Mouse (Mus musculus) c-Kit-positive CD71-negative TER-119-negative erythroid progenitor cells, embryonic 14.5 days (primary cell): ENCODE measurements at regions not wholly inside any gene's neighbourhood (a gene's known extent, or its start where the extent isn't known, plus 50 kb on each side); places are given as distances from the start of the nearest gene placed in this dataset.

ENCODE experiments used
- DNase-seq: peaks from one replicate; pipeline ENCODE4 v3.0.0-alpha.2; 2013; ENCODE audit warnings: low read depth

DNA sequence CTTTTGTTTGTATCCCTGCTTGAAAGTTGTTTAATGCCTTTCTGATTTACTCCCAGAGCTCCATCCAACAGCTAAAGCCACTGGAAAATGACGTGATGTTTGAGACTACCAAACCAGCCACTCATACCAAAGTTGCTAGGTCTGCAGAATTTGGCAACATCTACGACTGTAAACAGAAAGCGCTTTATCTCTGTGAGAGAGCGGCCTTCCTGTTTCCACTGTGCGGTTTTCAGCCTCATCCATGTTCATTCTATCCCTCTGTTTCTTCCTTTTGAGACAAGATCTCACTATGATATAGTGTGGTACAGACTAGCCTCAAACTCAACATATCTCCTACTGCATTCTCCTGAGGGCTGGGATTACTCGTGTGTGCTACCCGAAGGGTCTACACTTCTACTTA is 100.0 kb downstream of the Tmem30b start:
- no peak for DNase-seq

DNA sequence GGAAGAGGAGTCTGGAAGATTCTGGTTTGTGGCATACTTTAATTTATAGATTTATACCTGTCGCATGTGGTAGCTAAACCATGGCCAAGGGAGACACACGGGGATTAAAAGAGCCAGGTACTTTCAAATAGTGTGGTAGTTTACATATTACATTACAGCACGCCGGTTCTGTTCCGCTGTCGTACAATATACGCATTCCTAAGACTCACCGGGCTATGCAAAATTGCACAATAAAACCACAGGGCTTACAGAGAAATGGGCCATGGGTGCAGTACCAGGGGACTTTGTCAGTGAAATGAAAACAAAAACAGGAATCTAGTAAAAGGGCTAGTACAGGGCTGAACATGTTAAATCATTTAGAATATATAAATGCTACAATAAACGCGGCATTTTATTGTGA is 100.6 kb downstream of the Tmem30b start:
- no peak for DNase-seq

- no peak for DNase-seq
These were observed 101.1 kb downstream of the Tmem30b start for GRCm38 (mm10) chr12:73445128-73445527.

GRCm38 (mm10) chr12:73441326-73441725 is 104.9 kb downstream of the Tmem30b start:
- DNase-seq, result no peak

DNA sequence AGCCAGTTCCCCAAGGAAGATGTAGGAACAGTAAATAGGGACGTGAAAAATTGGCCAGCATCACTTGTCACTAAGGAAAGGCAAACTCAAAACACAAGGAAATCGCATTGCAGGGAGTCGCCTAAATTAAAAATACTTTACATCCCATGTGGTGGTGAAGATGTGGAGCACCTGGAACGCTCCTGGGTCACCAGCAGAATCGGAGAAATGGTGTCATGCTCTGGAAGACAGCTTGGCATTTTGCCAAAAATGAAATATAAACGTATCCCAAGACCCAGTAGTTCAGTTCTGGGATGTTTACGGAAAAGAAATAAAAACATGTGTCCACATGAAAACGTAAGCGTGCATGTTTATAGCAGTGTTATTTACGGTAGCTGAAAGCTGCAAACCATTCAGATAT is 111.5 kb downstream of the Tmem30b start:
- DNase-seq, result no peak

GRCm38 (mm10) chr12:73432546-73432945 is 113.6 kb downstream of the Tmem30b start:
- DNase-seq, result no peak

DNA sequence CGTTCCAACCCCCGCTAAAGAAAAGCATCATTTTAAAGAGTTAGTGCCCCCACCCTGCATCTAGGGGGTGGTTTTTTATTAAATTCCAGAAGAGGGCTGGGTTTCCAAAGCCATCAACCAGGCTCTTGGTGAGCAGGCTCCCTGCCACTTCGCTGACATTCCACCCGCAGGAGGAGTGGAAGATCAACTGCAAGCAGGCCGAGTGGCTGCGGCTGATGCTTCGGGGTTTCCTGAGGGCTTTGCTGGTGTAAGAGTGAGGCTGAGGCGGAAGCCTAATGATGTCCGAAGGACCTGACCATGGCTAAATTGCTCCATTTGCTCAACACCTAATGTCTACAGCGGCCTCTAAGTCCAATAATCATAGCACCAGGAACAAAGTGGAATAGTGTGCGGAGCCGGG is 118.0 kb downstream of the Tmem30b start:
- DNase-seq, result no peak

- no peak for DNase-seq
These were observed 121.4 kb downstream of the Tmem30b start for GRCm38 (mm10) chr12:73424814-73425213.

DNA sequence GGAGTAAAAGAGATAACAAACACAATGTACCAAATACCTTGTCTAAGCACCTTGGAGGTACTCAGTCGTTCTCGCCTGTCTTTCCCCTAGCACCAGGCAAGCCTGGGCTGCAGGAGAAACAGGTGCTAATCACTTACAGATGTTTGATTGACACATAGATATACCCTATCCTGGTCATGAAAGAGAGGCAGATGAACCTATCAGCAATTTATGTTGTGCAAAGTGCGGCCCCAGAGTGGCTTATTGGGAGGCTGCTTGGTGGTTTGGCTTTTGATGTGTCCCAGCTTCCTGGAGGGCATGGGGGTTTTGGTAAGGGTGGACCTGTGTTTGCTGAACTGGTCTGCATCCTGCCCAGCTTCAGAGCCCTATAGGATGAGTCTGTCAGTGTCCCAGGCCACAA is 129.1 kb downstream of the Tmem30b start:
- no peak for DNase-seq

- no peak for DNase-seq
These were observed 129.8 kb downstream of the Tmem30b start for GRCm38 (mm10) chr12:73416367-73416897.

DNA sequence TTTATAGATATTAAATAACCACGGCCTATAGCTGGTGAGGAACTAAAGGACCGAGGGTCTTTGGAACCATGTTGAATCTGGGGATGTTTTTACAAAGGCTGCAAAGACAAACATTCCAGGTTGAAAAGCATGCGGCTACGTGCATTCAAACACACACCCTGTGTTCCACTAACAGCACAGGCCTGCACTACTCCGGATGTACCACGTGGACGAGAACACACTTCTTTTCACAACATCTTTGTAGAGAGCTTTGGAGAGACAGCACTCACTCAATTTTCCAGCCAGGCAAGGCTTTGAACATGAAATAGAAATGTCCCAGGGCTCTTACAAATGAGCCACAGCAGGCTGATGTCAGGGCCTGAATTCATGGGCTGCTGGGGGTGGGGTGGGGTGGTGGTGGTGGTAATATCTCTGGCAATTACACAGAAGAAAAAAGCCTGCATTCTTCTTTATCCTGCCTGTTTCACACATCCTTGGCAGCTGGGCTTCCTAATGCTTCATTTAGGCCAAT is 129.3 kb downstream of the Slc38a6 start:
- no peak for DNase-seq

DNA sequence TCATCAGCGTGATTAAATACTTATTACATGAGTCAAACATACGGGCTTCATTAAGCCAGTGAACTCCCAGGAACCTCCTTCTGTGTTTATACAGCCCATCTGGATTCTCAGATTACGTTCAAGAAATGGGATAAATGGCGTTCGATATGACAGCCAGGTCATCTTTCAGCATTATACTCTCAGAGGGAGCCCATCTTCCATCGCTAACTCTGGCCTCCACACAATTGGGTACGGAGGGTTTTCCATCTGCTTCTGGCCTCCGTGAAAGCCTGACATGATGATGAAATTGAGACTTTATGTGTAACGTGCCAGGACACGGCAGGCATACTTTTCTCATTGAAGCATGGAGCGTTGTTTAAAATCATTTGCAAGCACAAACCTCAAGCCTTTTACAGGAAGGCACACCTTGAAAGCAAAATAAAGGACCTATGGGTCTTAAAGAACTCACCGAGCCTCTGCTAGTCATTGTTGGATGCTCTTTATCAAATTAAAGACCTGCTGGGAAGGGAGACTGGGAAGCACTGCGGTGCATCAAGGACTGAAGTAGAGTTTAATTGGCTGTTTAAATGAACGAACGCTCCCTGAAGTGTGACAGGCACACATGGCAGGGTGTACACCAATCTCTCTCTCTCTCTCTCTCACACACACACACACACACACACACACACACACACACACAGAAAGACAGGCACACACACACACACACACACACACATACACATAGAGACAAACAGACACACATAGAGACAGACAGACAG is 127.0 kb downstream of the Slc38a6 start:
- DNase-seq, result no peak

DNA sequence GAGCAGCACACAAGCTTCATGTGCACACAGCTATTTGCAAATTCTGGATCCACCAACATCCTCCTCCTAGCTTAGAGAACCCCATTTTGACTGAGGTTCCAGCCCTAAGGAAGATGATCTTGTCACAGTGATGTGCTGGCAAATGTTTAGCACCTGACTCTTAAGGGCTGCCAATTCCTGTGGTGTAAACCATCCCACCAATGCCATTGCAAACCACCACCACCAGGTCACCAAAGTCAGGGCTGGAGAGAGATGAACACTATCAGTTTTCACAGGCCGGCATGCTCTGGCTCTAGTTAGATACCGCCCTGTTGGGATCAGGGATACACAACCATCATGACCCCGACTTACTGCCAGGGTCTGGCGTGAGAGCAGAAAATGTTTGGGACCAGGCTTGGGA is 125.9 kb downstream of the Slc38a6 start:
- no peak for DNase-seq

- no peak for DNase-seq
These were observed 124.3 kb downstream of the Slc38a6 start for GRCm38 (mm10) chr12:73410924-73411323.

DNA sequence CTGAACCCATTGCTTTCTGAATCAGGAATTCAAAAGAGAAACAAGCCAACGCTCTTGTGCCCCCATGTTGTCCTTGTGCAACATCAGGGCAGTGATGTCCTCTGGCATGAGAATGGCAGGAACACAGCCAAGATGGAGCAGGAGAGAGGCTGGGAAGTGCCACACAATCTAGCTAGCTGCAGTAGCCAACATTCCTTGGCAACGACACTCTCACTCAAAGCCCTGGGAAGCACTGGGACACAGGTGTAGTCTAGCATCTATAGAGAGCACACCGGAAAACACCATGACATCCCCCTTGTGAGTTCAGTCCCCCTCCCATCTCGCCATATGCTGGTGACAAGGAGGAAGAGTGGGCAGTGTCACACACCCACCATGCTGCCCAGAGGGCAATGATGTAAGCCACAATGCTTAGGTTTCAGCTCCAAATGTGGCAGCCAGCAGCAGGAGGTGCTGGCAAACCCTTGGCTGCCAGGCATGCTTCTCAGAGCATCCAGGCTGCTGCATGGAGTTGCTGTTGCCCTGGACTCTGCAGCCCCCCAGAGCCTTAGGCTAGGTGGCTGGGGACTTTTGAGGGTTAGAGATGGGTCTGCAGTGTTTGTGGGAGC is 123.0 kb downstream of the Slc38a6 start:
- DNase-seq, result no peak

GRCm38 (mm10) chr12:73408614-73409013 is 122.0 kb downstream of the Slc38a6 start:
- DNase-seq, result no peak

- DNase-seq, result no peak
These were observed 121.6 kb downstream of the Slc38a6 start for GRCm38 (mm10) chr12:73408165-73408564.

GRCm38 (mm10) chr12:73406556-73407087 is 120.0 kb downstream of the Slc38a6 start:
- no peak for DNase-seq

- DNase-seq, result no peak
These were observed 119.0 kb downstream of the Slc38a6 start for GRCm38 (mm10) chr12:73405583-73405982.

DNA sequence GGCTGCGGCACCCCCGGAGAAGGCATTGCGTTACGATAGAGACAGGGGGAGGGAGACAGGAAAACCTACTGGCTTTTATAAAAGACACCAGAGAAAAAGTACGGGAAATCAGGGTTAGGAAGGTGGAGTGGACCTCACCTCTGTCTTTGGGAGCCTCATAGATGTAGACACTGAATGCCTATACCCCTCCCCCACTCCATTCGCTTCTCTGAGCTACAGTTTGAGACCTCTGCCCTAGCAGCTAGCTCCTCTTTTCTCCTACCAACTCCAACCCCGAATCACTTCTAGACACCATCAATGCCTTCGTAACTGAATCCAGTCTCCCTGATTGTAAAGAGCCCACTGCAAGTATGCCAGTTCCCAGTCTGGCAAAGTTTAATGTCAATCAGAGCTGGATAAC is 118.5 kb downstream of the Slc38a6 start:
- DNase-seq, result no peak

DNA sequence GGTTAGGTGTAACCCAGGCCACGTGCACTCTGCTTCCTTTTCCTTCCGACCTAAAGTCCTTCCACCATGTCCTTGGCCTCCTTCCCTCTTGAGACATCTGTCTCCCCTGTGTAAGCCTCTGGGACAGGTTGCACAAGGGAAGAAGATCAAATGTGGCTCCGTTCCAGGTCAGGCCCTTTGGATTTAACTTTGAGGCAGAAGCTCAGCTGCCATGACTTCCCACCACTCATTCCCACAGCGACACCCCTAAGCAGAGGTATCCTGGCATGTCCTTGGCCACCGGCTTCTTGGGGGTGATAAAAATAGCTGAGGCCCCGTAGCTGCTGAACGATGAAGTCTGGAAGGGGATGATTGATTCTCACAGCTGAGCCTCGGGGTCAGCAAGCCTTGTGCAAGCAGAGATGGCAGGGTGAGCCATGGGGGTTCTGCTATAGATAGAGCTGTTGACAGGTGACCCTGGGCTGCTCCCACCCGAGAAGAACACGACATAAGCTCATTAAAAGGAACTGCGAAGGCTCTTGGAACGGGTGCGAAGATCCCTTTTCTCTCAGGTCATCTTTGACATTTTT is 117.4 kb downstream of the Slc38a6 start:
- no peak for DNase-seq
